Mouse (Mus musculus): ENCODE measurements around the gene Dlgap4.

DNA sequence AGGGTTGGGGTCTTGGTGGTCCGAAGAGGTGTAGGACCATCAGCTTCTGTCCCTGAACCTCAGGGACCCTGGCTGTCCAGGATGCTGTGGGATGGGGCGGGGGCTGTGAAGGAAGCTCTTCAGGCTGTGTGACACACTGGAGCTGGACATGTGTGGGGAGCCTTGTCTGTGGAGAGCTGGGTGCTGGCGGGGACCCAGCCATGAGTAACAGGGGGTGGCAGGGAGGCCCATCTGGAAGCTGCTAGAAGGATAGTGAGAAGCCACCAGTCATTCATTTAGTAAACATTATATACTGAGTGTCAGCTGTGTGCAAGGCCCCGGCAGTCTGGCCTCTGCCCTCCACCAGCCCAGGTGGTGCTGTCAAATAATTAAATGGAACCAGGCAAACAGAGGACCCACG lies 34.5 kb downstream of the Dlgap4 start:
- TF ChIP-seq POLR2A (IDR thresholded peaks at IDR 0.05; ENCODE audit: control insufficient read depth, low read depth, low read length) (no peak), CTCF (IDR thresholded peaks at IDR 0.05; ENCODE audit: control insufficient read depth, insufficient read depth, insufficient replicate concordance, low read depth, low read length) (no peak)

Measured in testis, adult 2 months (tissue).